Mouse (Mus musculus): ENCODE data around the gene Uxs1. TPM values are rescaled to one million over a fixed set of nuclear protein-coding genes. Genes with fewer than 3 reads are reported as not detected.

Gene Uxs1
- total RNA-seq, 2 experiments from 2014 or later, result 46.6 to 51.1 TPM

DNA sequence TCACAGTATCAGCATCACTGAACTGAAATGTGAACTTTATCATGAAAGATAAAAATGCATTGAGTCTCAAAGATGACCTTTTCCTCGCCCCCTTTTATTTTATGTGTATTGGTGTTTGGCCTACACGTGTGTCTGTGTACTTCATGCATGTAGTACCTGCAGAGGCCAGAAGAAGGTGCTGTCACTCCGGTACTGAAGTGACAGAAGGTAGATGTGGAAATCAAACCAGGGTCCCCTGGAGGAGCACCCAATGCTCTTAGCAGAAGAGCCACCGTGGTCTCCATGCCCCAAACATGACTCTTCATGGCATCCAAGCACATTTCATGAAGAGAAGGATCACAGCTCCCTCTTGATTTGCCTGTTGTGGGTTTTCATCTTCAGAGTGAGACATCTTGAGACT lies 95.5 kb downstream of the Uxs1 start:
- no peak for DNase-seq (ENCODE audit: low spot score in 2 of 2)

DNA sequence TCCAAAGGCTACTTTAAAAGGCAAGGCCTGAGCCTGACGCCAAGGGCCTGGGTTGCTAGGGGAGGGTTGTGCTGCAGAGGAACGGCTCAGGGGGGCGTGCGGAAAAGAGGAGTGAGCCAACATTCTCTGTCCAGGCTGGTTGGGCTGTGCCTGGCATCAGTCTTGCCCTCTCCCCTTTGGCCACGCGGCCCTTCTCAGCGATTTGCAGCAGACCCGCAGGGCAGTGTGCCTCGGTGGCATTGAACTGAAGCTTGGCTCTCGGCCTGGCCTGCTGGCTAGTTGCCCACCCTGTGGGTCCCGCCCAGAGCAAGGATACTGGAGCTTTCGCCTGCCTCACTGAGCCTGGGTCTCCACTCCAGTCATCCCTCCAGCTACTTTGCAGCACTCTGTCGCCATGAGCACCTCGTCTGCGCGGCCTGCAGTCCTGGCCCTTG lies 97.1 kb downstream of the Uxs1 start, which contains the start of gene 1500015O10Rik:
Gene 1500015O10Rik, plus strand, starts transcription at position 112 of the 434 bp plus-strand sequence.
- peak; percentile 46 to 65 for DNase-seq (ENCODE audit: low spot score in 2 of 2)

DNA sequence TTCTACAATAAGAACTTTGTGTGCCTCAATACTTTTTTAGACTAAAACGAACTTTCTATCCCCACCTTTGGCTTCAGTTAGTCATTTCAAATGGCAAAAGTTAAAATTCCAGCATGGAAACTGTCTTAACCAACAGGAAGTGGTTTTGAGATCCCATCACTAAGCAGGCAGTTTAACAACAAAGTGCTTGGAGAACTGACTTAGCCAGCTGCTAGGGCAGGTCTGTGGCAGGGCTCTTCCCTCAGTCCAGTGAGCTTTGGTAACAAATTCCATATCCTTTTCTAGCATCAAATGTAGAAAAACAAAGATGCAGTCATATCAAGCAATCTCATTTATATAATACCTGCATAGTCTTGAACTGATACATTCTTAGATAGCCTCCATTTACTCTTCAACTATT lies 105.1 kb downstream of the Uxs1 start:
- no peak for DNase-seq (ENCODE audit: low spot score in 2 of 2)

DNA sequence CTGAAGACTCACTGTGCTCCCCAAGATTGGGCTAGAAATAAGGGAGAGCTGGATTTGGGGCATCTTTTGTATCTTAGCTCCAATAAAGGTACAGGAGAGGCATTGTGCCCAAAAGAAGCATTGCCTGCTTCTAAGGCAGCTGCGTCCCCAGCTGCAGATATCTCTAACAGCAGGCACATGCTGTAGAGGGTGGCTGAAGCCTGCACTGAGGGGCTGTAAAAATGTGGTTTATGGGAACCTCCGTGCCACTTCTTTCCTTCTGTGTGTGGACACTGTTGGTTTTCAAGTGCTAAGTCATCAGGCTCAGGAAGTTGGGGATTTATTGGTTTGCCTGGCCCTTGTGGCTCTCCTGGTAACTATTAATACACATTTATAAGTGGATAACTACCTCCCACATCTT lies 108.8 kb downstream of the Uxs1 start:
- DNase-seq (ENCODE audit: low spot score in 2 of 2), result no peak

DNA sequence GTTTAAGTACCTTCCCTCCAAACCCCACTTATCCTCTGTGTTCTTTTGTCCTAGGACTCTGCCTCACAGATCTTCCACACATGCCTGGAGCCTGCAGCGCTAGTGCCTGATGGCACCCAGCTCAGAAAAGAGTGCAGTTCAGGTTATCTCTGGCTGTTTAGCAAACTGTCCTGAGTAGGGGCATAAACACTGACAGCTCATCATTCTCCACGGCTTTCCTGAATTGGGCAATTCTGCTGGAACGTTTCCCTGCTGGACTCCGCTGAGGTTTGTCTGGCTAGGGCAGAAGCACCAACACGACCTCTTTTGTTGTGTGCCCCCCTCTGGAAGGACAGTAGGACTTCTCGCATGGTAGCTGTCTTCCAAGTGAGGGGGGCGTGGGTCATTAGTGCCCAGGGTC lies 109.6 kb downstream of the Uxs1 start:
- DNase-seq (ENCODE audit: low spot score in 2 of 2), result no peak

DNA sequence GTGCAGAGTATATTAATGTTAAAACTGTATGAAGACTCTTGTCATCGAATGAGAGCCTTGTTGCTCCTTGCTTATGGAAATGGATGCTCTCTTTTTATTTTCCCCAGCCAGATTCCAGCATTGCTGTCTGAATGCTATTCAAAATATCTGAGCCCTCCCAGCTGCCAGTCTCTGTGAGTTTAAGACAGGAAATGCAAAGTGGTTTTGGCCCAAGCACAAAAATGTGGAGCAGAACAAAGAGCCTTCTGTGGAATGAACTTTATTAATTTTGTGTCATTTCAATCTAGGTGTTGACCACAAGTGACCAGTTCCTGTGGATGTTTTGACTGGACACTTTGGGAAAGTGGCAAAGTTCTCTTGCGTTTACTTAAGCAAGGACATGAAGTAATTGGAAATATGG lies 112.8 kb downstream of the Uxs1 start:
- DNase-seq (ENCODE audit: low spot score in 2 of 2), result no peak

DNA sequence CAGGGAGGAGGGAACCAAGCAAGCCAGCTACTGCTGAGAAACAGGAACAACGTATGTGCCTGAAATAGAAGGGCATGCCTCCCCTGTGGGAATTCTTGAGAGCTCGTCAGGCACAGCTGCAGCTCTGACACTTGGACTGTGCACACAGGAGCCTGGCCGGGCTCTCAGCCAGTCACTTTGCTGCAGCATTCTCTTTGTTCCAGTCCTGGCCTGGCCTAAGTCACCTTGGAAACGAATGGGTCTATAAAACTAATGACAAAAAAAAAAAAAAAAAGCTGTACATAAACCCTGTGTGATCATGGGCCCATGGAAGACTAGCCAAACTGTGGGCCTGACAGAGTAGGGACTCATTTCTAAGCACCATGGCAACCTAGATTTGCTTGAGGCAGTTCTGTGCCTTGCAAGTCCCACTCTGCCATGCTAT lies 129.0 kb downstream of the Uxs1 start:
- peak in 1 of 2 experiments; percentile 23 for DNase-seq (ENCODE audit: low spot score in 2 of 2)

Other genes starting within 250 kb of the Uxs1 start
- 1 to 10 TPM in 1 of 2 experiments, under 1 TPM in 1; 0.63 to 7.3 TPM for gene 1500015O10Rik, start 97.2 kb downstream of the Uxs1 start, total RNA-seq (2021)
- 10 to 100 TPM; 44.9 to 46.4 TPM for gene Tpp2, start 105.8 kb upstream of the Uxs1 start, total RNA-seq (2021)
- not detected for gene Mettl21c, start 192.2 kb upstream of the Uxs1 start, total RNA-seq (2021)
- gene Gm8251, start 234.1 kb upstream of the Uxs1 start, total RNA-seq (2021), result not detected